Mouse (Mus musculus) embryonic fibroblast, embryonic 13.5 days (primary cell): ENCODE measurements around the gene Tnnt3.
A peak's percentile ranks its signal among the peaks of the same experiment; 100 is the strongest.

ENCODE experiments used
- CTCF ChIP-seq: IDR thresholded peaks from 2 replicates; pipeline ENCODE4 v1.5.1; 2011; ENCODE audit warnings: mild to moderate bottlenecking, control low read depth, low read length, moderate library complexity, borderline replicate concordance; ENCODE audit not compliant: insufficient read depth
- POLR2A ChIP-seq: IDR thresholded peaks from 2 replicates; pipeline ENCODE4 v1.6.1; 2011; ENCODE audit warnings: low read depth, mild to moderate bottlenecking, control low read depth, low read length, moderate library complexity

GRCm38 (mm10) chr7:142487341-142487859 lies 11.2 kb upstream of the Tnnt3 start:
- TF ChIP-seq CTCF (0 out of 2 replicates have a peak, but pooled peaks have one; percentile 32), POLR2A (no peak)
